Mouse (Mus musculus) bone marrow macrophage, adult 2 months (primary cell): ENCODE measurements around the gene Meaf6.

Experiments
- CTCF ChIP-seq: IDR thresholded peaks from 2 replicates; pipeline ENCODE4 v1.5.1; 2012; ENCODE audit warnings: low read depth, mild to moderate bottlenecking, low read length, moderate library complexity
- POLR2A ChIP-seq: IDR thresholded peaks from 2 replicates; pipeline ENCODE4 v1.6.1; 2012; ENCODE audit warnings: mild to moderate bottlenecking, low read depth, low read length, borderline replicate concordance

- no peak for TF ChIP-seq POLR2A
- no peak for TF ChIP-seq CTCF
These were observed 29.5 kb upstream of the Meaf6 start for GRCm38 (mm10) chr4:125055385-125055784.
